In the genomic region with DNA sequence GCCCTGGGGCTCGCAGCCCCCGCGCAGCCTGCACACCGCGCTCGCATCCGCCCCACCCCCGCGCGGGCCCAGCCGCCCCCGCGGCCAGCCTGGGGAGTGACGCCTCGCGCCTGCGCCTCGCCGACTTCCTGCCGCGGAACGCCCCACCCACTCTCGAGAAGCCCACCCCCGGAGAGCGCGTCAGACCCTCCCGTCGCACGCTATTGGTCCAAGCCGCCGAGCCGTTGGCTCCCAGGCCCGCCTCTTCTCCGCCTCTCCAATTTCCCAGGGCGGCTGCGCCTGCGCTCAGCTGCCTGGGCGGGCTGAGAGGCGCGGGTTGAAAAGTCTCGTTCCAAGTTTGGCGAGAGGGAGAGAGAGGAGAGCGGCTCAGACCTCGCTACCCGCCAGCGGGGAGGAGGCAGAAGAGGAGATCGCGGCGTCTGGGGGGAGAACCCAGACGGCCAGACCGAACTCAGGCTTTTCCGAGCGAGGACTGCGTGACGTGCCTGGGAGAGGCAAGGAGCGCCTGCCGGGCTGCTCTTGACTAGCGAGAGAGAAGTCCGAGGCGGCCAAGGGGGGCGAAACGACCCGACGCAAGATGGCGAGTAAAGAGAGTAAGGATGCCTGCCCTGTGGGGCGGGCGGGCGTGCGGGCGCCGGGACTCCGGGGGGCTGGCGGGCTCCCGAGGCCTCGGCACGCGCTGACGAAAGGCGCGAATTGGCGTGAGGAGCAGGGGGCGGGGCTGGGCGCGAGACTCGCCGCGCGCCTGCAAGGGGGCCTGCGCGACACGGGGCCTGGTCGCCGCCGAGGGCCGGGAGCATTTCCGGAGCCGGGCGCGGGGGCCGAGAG, we compare ENCODE assay signal across 8 mouse cellular contexts. TPM values are rescaled to one million over a fixed set of nuclear protein-coding genes. Genes with fewer than 3 reads are reported as not detected.
A peak's percentile ranks its signal among the peaks of the same experiment; 100 is the strongest.
DNase-seq lines count a peak whose midpoint lies in the region; ATAC-seq and TF ChIP-seq lines count a peak whose summit lies in the region.

Gene Rbbp7, plus strand, starts transcription at position 288 of the 828 bp plus-strand sequence.

- no peaks in the 10 kb centered on the region for H3K9me3 ChIP-seq in heart, embryonic 10.5 days
- H3K9me3 ChIP-seq in kidney, embryonic 16.5 days (ENCODE audit: low read length), result no peaks in the 10 kb centered on the region

- no peak for TF ChIP-seq CTCF in bone marrow macrophage, adult 2 months (IDR thresholded peaks at IDR 0.05; ENCODE audit: low read depth, low read length)
- TF ChIP-seq CTCF in embryonic fibroblast, embryonic 13.5 days (IDR thresholded peaks at IDR 0.05; ENCODE audit: borderline replicate concordance, insufficient read depth, low read length), result no peak
- TF ChIP-seq CTCF in liver, adult 2 months (IDR thresholded peaks at IDR 0.05; ENCODE audit: low read depth, low read length), result no peak

- DNase-seq in A20 (ENCODE audit: low read depth, low spot score), result peak; percentile 91
- DNase-seq in heart, embryonic 10.5 days (ENCODE audit: low spot score), result peak; percentile 97
- peak; percentile 72 for DNase-seq in liver, adult 2 months (ENCODE audit: extremely low read depth, low read depth, low spot score)
- peak; percentile 95 for DNase-seq in splenic B cell, adult 2 months (ENCODE audit: low read depth, low spot score)

- peak; percentile 98 for ATAC-seq in kidney, embryonic 16.5 days (ENCODE audit: low FRiP score, low TSS enrichment)

- peak within 1 kb of the TSS; percentile 91 for H3K27ac ChIP-seq in bone marrow macrophage, adult 2 months (ENCODE audit: insufficient read depth, low read depth, low read length)
- H3K27ac ChIP-seq in embryonic fibroblast, embryonic 13.5 days (ENCODE audit: insufficient read depth, low read length), result peak within 1 kb of the TSS; percentile 99
- H3K27ac ChIP-seq in heart, embryonic 10.5 days, result peak within 1 kb of the TSS; percentile 94
- H3K27ac ChIP-seq in kidney, embryonic 16.5 days (ENCODE audit: low read length), result peak within 1 kb of the TSS; percentile 99
- H3K27ac ChIP-seq in liver, adult 2 months (replicated peaks; ENCODE audit: insufficient read depth, low read depth, low read length), result peak within 1 kb of the TSS; percentile 83

- 17% methylated on average over 90 of the region's 100 CpGs for WGBS in heart, embryonic 10.5 days
- 19% methylated on average over 48 of the region's 100 CpGs for WGBS in kidney, embryonic 16.5 days
- WGBS in liver, adult 2 months, result 3% methylated on average over 62 of the region's 100 CpGs

- H3K4me3 ChIP-seq in bone marrow macrophage, adult 2 months (ENCODE audit: insufficient read depth, low read length), result peak within 1 kb of the TSS; percentile 94
- H3K4me3 ChIP-seq in embryonic fibroblast, embryonic 13.5 days (ENCODE audit: insufficient read depth, low read length), result peak within 1 kb of the TSS; percentile 87
- H3K4me3 ChIP-seq in heart, embryonic 10.5 days, result peak within 1 kb of the TSS; percentile 72
- peak within 1 kb of the TSS; percentile 70 for H3K4me3 ChIP-seq in kidney, embryonic 16.5 days (ENCODE audit: low read length)
- peak within 1 kb of the TSS; percentile 97 for H3K4me3 ChIP-seq in liver, adult 2 months (ENCODE audit: insufficient read depth, low read depth, low read length)
- H3K4me3 ChIP-seq in myocyte, result peak within 1 kb of the TSS; percentile 51

- H3K27me3 ChIP-seq in heart, embryonic 10.5 days (ENCODE audit: insufficient read depth, poor library complexity, severe bottlenecking), result 0 out of 2 replicates have a peak, but pooled peaks cover 16% of the 10 kb centered on the region
- H3K27me3 ChIP-seq in kidney, embryonic 16.5 days (ENCODE audit: insufficient read depth, low read length), result no peaks in the 10 kb centered on the region
- no peaks in the 10 kb centered on the region for H3K27me3 ChIP-seq in liver, adult 2 months (ENCODE audit: control insufficient read depth, insufficient read depth, low read length)
- no peaks in the 10 kb centered on the region for H3K27me3 ChIP-seq in myocyte (ENCODE audit: control insufficient read depth, insufficient read depth, insufficient read length)
- H3K27me3 ChIP-seq in splenic B cell, adult 2 months (ENCODE audit: control insufficient read depth, insufficient read depth, low read length, poor library complexity, severe bottlenecking), result no peaks in the 10 kb centered on the region

- H3K4me2 ChIP-seq in kidney, embryonic 16.5 days (replicated peaks; ENCODE audit: low read depth, low read length), result peak within 1 kb of the TSS; percentile 54
- H3K4me2 ChIP-seq in myocyte (ENCODE audit: low read depth), result peak within 1 kb of the TSS; percentile 71

- H3K36me3 ChIP-seq in heart, embryonic 10.5 days, result peaks cover 19% of the 10 kb centered on the region
- 0 out of 2 replicates have a peak, but pooled peaks cover 3% of the 10 kb centered on the region for H3K36me3 ChIP-seq in kidney, embryonic 16.5 days (ENCODE audit: insufficient read depth, low read length)
- no peaks in the 10 kb centered on the region; the same call in 1 of the 2 replicates for H3K36me3 ChIP-seq in liver, adult 2 months (ENCODE audit: control insufficient read depth, insufficient read depth, low read length)
- H3K36me3 ChIP-seq in myocyte (ENCODE audit: control insufficient read depth, insufficient read depth), result no peaks in the 10 kb centered on the region
- no peaks in the 10 kb centered on the region for H3K36me3 ChIP-seq in splenic B cell, adult 2 months (ENCODE audit: control insufficient read depth, insufficient read depth, low read length, poor library complexity, severe bottlenecking)

- peaks cover 4% of the 10 kb centered on the region for H3K4me1 ChIP-seq in bone marrow macrophage, adult 2 months (ENCODE audit: control insufficient read depth, insufficient read depth, low read length)
- no peaks in the 10 kb centered on the region; the same call in 1 of the 2 replicates for H3K4me1 ChIP-seq in embryonic fibroblast, embryonic 13.5 days (ENCODE audit: control insufficient read depth, insufficient read depth, low read length)
- no peaks in the 10 kb centered on the region for H3K4me1 ChIP-seq in heart, embryonic 10.5 days
- peaks cover 16% of the 10 kb centered on the region; the same call in 1 of the 2 replicates for H3K4me1 ChIP-seq in kidney, embryonic 16.5 days (ENCODE audit: insufficient read depth, low read length)
- peaks cover 5% of the 10 kb centered on the region for H3K4me1 ChIP-seq in liver, adult 2 months (ENCODE audit: control insufficient read depth, insufficient read depth, low read length)

- peak within 1 kb of the TSS; percentile 85 for H3K9ac ChIP-seq in kidney, embryonic 16.5 days (replicated peaks; ENCODE audit: low read length)
- H3K9ac ChIP-seq in liver, adult 2 months (ENCODE audit: low read depth, low read length), result peak within 1 kb of the TSS; percentile 89

- TF ChIP-seq POLR2A in bone marrow macrophage, adult 2 months (IDR thresholded peaks at IDR 0.05; ENCODE audit: borderline replicate concordance, low read depth, low read length), result no peak
- peak; percentile 94 for TF ChIP-seq POLR2A in embryonic fibroblast, embryonic 13.5 days (IDR thresholded peaks at IDR 0.05; ENCODE audit: low read depth, low read length)
- TF ChIP-seq POLR2A in liver, adult 2 months (IDR thresholded peaks at IDR 0.05; ENCODE audit: extremely low read depth, insufficient read depth, low read length), result peak; percentile 86
- peak; percentile 60 for TF ChIP-seq POLR2A in myocyte (IDR thresholded peaks at IDR 0.05; ENCODE audit: insufficient read length, low read depth)

- H3K79me2 ChIP-seq in liver, adult 2 months (ENCODE audit: control insufficient read depth, insufficient read depth, low read length), result peaks cover 7% of the 10 kb centered on the region
- H3K79me2 ChIP-seq in myocyte (ENCODE audit: control insufficient read depth, insufficient read depth), result peaks cover 45% of the 10 kb centered on the region

- H3ac ChIP-seq in myocyte (ENCODE audit: control insufficient read depth, insufficient read length), result peak within 1 kb of the TSS; percentile 86

TF ChIP-seq in myocyte, 11 proteins besides CTCF, POLR2A, EP300 and RAD21:
- TF ChIP-seq SRF (IDR thresholded peaks at IDR 0.05; ENCODE audit: control insufficient read depth, insufficient read length, low read depth) (peak; percentile 27), TCF3 (IDR thresholded peaks at IDR 0.05; ENCODE audit: insufficient read length, low read depth) (no peak), CEBPB (IDR thresholded peaks at IDR 0.05; ENCODE audit: insufficient read depth, poor library complexity, severe bottlenecking) (no peak), MYOD1 (IDR thresholded peaks at IDR 0.05; ENCODE audit: control insufficient read depth in 1 of 3, insufficient read length in 2 of 3, low read depth in 2 of 3) (peak in 1 of 3 experiments; percentile 30), USF1 (IDR thresholded peaks at IDR 0.05; ENCODE audit: low read depth) (no peak), TCF12 (IDR thresholded peaks at IDR 0.05; ENCODE audit: insufficient read depth, poor library complexity, severe bottlenecking) (no peak), MYOG (IDR thresholded peaks at IDR 0.05; ENCODE audit: control insufficient read depth in 1 of 3, insufficient read depth in 1 of 3, insufficient read length in 2 of 3, low read depth in 2 of 3) (no peak), REST (IDR thresholded peaks at IDR 0.05; ENCODE audit: insufficient read depth, insufficient read length) (no peak), E2F4 (IDR thresholded peaks at IDR 0.05; ENCODE audit: insufficient read depth) (no peak), MAX (IDR thresholded peaks at IDR 0.05; ENCODE audit: low read depth) (no peak), POLR2AphosphoS2 (IDR thresholded peaks at IDR 0.05; ENCODE audit: insufficient read length, low read depth) (peak; percentile 41)

RNA-seq across cellular contexts. Expression of gene Rbbp7, which starts in this region (rescaled TPM):
- polyA plus RNA-seq in bone marrow macrophage, adult 2 months (2012; ENCODE audit: insufficient read depth, insufficient read length, missing spikeins), result 87.9 and 89.6 TPM in 2 replicates
- polyA plus RNA-seq in embryonic fibroblast, embryonic 13.5 days (2011; ENCODE audit: insufficient read length, low read depth, missing spikeins), result 343 and 367 TPM in 2 replicates
- polyA plus RNA-seq in heart, embryonic 10.5 days (2016; fragmentation: Nextera tagmentation; extraction: Ambion mirVana), result 558 and 584 TPM in 2 replicates
- polyA plus RNA-seq in kidney, embryonic 16.5 days (2015; fragmentation: Nextera tagmentation; extraction: Ambion mirVana), result 572 and 599 TPM in 2 replicates
- 64.0 and 66.7 TPM in 2 replicates for total RNA-seq in liver, adult 2 months (2014; rRNA removed)
- 23.5 and 25.4 TPM in 2 replicates for polyA plus RNA-seq in liver, adult 2 months (2012; rRNA removed)
- polyA plus RNA-seq in myocyte (2012; fragmentation: generic; extraction: Trizol), result 98.8 TPM

Comparison
In these comparisons a context has a peak if more than half of its experiments do, and no peak if none do; other contexts are left out.
1. Peak in every context shown above with its lines: DNase-seq, ATAC-seq, H3K4me3 ChIP-seq and H3K27ac ChIP-seq.